Comparison of ENCODE assay signal across 9 mouse cellular contexts in genomic region chr6:21534820-21535219, GRCm38 (mm10).
DNase-seq lines count a peak whose midpoint lies in the region; ATAC-seq and TF ChIP-seq lines count a peak whose summit lies in the region.
"Had no signal": no experiment of that assay in that cellular context is flagged by ENCODE, and none has a peak within 500 bp of the region (broad histone marks: within the 10 kb centered on the region; RNA-seq: fewer than 3 reads in every experiment).

No protein-coding gene starts in this region.

- H3K27me3 ChIP-seq in intestine, postnatal 0 days (replicated peaks; ENCODE audit: control insufficient read depth, insufficient read depth, low read length): no peaks in the 10 kb centered on the region
- H3K27me3 ChIP-seq in intestine, embryonic 16.5 days (replicated peaks; ENCODE audit: control insufficient read depth, insufficient read depth, low read length): no peaks in the 10 kb centered on the region
- no peaks in the 10 kb centered on the region for H3K27me3 ChIP-seq in E14TG2a.4 (ENCODE audit: insufficient read depth, low read length)
- H3K27me3 ChIP-seq in hindbrain, embryonic 14.5 days (ENCODE audit: control insufficient read depth, insufficient read depth, low read length): no peaks in the 10 kb centered on the region
- H3K27me3 ChIP-seq: megakaryocyte, embryonic 14.5 days had no signal

- no peak overlapping the region for H3K27ac ChIP-seq in intestine, postnatal 0 days (ENCODE audit: low read depth, low read length)
- H3K27ac ChIP-seq in intestine, embryonic 16.5 days (ENCODE audit: low read length): no peak overlapping the region
- no peak overlapping the region for H3K27ac ChIP-seq in hindbrain, embryonic 14.5 days

- no peak overlapping the region for H3K4me3 ChIP-seq in intestine, postnatal 0 days (ENCODE audit: low read depth, low read length)
- no peak overlapping the region for H3K4me3 ChIP-seq in intestine, embryonic 16.5 days (ENCODE audit: low read length)
- H3K4me3 ChIP-seq in E14TG2a.4 (replicated peaks; ENCODE audit: low read length): no peak overlapping the region
- no peak overlapping the region for H3K4me3 ChIP-seq in hindbrain, embryonic 14.5 days (replicated peaks; ENCODE audit: low read length)
- H3K4me3 ChIP-seq: megakaryocyte, embryonic 14.5 days had no signal

- no peak for ATAC-seq in intestine, postnatal 0 days
- ATAC-seq in intestine, embryonic 16.5 days: no peak
- no peak for ATAC-seq in hindbrain, embryonic 14.5 days (ENCODE audit: low FRiP score)
- no peak for ATAC-seq in CD4-positive, CD25-positive, alpha-beta regulatory T cell, adult 4 months
- no peak for ATAC-seq in activated CD4-positive, CD25-positive, alpha-beta regulatory T cell, adult 4 months

- no peaks in the 10 kb centered on the region for H3K36me3 ChIP-seq in intestine, postnatal 0 days (ENCODE audit: control insufficient read depth, insufficient read depth)
- H3K36me3 ChIP-seq in intestine, embryonic 16.5 days (ENCODE audit: control insufficient read depth, insufficient read depth, low read length): no peaks in the 10 kb centered on the region
- H3K36me3 ChIP-seq in E14TG2a.4 (ENCODE audit: insufficient read depth, low read length): no peaks in the 10 kb centered on the region
- H3K36me3 ChIP-seq in hindbrain, embryonic 14.5 days (replicated peaks; ENCODE audit: control insufficient read depth, insufficient read depth): no peaks in the 10 kb centered on the region

- H3K9me3 ChIP-seq in intestine, postnatal 0 days (ENCODE audit: control insufficient read depth): no peaks in the 10 kb centered on the region
- H3K9me3 ChIP-seq in intestine, embryonic 16.5 days (ENCODE audit: control insufficient read depth, low read length): no peaks in the 10 kb centered on the region
- H3K9me3 ChIP-seq in E14TG2a.4 (ENCODE audit: low read length): no peaks in the 10 kb centered on the region
- no peaks in the 10 kb centered on the region for H3K9me3 ChIP-seq in hindbrain, embryonic 14.5 days (ENCODE audit: control insufficient read depth, low read length)
- H3K9me3 ChIP-seq: megakaryocyte, embryonic 14.5 days had no signal

- no peak overlapping the region for H3K4me2 ChIP-seq in intestine, postnatal 0 days (replicated peaks; ENCODE audit: low read depth)
- no peak overlapping the region for H3K4me2 ChIP-seq in intestine, embryonic 16.5 days (ENCODE audit: low read depth, low read length)
- no peak overlapping the region for H3K4me2 ChIP-seq in hindbrain, embryonic 14.5 days (replicated peaks)

- WGBS in intestine, postnatal 0 days: 24% methylated on average over 1 of the region's 1 CpGs
- WGBS in intestine, embryonic 16.5 days: 47% methylated on average over 1 of the region's 1 CpGs
- 37% methylated on average over 1 of the region's 1 CpGs for WGBS in hindbrain, embryonic 14.5 days

- no peak overlapping the region for H3K9ac ChIP-seq in intestine, postnatal 0 days (ENCODE audit: low read depth, low read length)
- no peak overlapping the region for H3K9ac ChIP-seq in intestine, embryonic 16.5 days (ENCODE audit: low read depth, low read length)
- H3K9ac ChIP-seq in hindbrain, embryonic 14.5 days: no peak overlapping the region

- peak; percentile 22 for DNase-seq in cerebellum, adult 11 months
- DNase-seq in hindbrain, embryonic 14.5 days (ENCODE audit: low spot score): peak; percentile 53
- no peak for DNase-seq in spleen, adult 18-20 months

- H3K4me1 ChIP-seq in intestine, postnatal 0 days (replicated peaks; ENCODE audit: control insufficient read depth, insufficient read depth, low read length): no peaks in the 10 kb centered on the region
- H3K4me1 ChIP-seq in intestine, embryonic 16.5 days (ENCODE audit: control insufficient read depth, insufficient read depth, low read length): no peaks in the 10 kb centered on the region
- H3K4me1 ChIP-seq in E14TG2a.4 (replicated peaks; ENCODE audit: low read depth, low read length): no peaks in the 10 kb centered on the region
- no peaks in the 10 kb centered on the region for H3K4me1 ChIP-seq in hindbrain, embryonic 14.5 days (replicated peaks; ENCODE audit: control insufficient read depth, insufficient read depth, low read length)
- H3K4me1 ChIP-seq: megakaryocyte, embryonic 14.5 days had no signal

- TF ChIP-seq CTCF in intestine, postnatal 0 days (IDR thresholded peaks at IDR 0.05; ENCODE audit: low read depth): peak; percentile 77
- TF ChIP-seq CTCF in E14TG2a.4 (conservative IDR thresholded peaks at IDR 0.05; ENCODE audit: low read length): peak; percentile 62

Comparison
In these comparisons a context has a peak if more than half of its experiments do, and no peak if none do; other contexts are left out.
1. DNase-seq: peak in cerebellum, adult 11 months (single experiment) and hindbrain, embryonic 14.5 days (single experiment); none in spleen, adult 18-20 months (0 of 2).